Mouse (Mus musculus) thymus, adult 2 months (tissue): ENCODE measurements around the gene Atf2. TPM values are rescaled to one million over a fixed set of nuclear protein-coding genes. Genes with fewer than 3 reads are reported as not detected.

ENCODE experiments used
- DNase-seq: peaks from one replicate; pipeline ENCODE4 v3.0.0; 2021
- H3K27ac ChIP-seq: fragments of 200-500 bp; 2 replicates; pipeline ENCODE4 v1.5.1; 2012; ENCODE audit warnings: low read length, control low read depth; ENCODE audit not compliant: control insufficient read depth, insufficient read depth
- H3K27me3 ChIP-seq: fragments of 200-500 bp; 2 replicates; pipeline ENCODE4 v1.6.1; 2012; ENCODE audit warnings: mild to moderate bottlenecking, low read length, moderate library complexity, mixed read lengths; ENCODE audit not compliant: control insufficient read depth, insufficient read depth
- H3K36me3 ChIP-seq: fragments of 200-500 bp; 2 replicates; pipeline ENCODE4 v1.6.1; 2012; ENCODE audit warnings: mild to moderate bottlenecking, low read length, moderate library complexity; ENCODE audit not compliant: control insufficient read depth, insufficient read depth
- H3K4me1 ChIP-seq: fragments of 200-500 bp; replicated peaks from 2 replicates; pipeline ENCODE4 v1.6.1; 2012; ENCODE audit warnings: low read length; ENCODE audit not compliant: control insufficient read depth, insufficient read depth
- H3K4me3 ChIP-seq: fragments of 200-500 bp; 2 replicates; pipeline ENCODE4 v1.5.1; 2012; ENCODE audit warnings: mild to moderate bottlenecking, low read length, control low read depth, moderate library complexity; ENCODE audit not compliant: control insufficient read depth, insufficient read depth
- CTCF ChIP-seq: fragments of 200-500 bp; IDR thresholded peaks from 2 replicates; pipeline ENCODE4 v1.5.1; 2012; ENCODE audit warnings: mild to moderate bottlenecking, control low read depth, low read length, moderate library complexity, borderline replicate concordance; ENCODE audit not compliant: control insufficient read depth, poor library complexity, insufficient read depth; ENCODE audit errors: extremely low read depth
- POLR2A ChIP-seq: fragments of 200-500 bp; IDR thresholded peaks from 2 replicates; pipeline ENCODE4 v1.6.1; 2012; ENCODE audit warnings: mild to moderate bottlenecking, low read length, control low read depth, moderate library complexity; ENCODE audit not compliant: control insufficient read depth, poor library complexity, insufficient read depth; ENCODE audit errors: extremely low read depth
- WGBS: fragments of 180-500 bp; shearing (Covaris S2); methylation state at CpG from one replicate; pipeline ENCODE4 v1.1.7; 2018; 5-methylcytosine and 5-hydroxymethylcytosine counted together
- polyA plus RNA-seq: library from polyadenylated mRNA; depleted of rRNA; stranded (reverse); fragments of >200 nt; gene quantifications from 2 replicates; pipeline ENCODE4 v1.2.3, GENCODE M21; 2012; rRNA removed

The Atf2 gene
- 23.9 and 24.1 TPM in 2 replicates for polyA plus RNA-seq

DNA sequence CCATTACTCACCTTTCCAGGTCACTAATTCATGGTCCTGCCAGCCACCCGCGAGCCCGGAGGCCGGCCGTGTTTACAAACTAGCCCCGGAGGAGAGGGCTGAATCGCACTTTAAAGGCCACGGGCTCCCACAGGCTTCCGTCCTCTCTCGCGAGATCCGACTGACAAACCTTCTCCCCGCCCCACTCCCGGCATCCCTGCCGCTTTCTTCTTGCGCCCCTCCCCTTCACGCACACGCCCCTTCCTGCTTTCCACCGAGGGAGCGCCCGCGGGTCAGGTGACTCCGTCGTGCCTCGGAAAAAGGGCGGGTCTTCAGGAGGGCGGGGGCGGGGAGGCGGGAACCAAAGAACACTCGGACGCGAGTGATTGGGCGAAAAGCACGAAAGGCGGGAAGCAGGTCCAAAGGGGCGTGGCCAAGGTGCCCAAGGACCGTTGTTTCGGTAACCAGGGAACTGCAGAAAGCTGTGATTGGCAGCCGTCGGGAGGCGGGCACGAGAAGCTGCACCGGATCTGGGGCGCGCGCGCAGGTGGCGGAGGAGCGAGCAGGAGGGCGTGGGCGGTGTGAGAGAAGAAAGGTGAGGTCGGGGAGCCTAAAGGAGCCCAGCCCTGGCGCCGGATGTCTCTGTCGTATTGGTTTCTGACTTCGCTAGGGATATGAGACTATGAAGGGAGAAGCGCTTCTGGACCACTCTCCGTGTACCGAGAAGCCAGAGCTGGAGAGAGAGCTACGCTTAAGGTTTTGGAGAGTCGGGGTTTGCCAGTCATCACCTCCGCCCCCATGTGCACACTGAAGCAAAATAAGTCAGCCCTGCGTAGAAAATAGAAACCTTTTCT, at the start of gene Atf2:
Gene Atf2, minus strand, starts transcription at position 176 of the 833 bp plus-strand sequence.
- Histone ChIP-seq H3K27ac (peak within 1 kb of the TSS; percentile 96), H3K36me3 (no peaks in the 10 kb centered on the region), H3K4me3 (peak within 1 kb of the TSS; percentile 77), H3K27me3 (no peaks in the 10 kb centered on the region), H3K4me1 (no peaks in the 10 kb centered on the region; the same call in 1 of the 2 replicates)
- TF ChIP-seq CTCF (no peak), POLR2A (peak; percentile 75)
- peak; percentile 99 for DNase-seq
- under 1% methylated on average over 63 of the region's 63 CpGs for WGBS

DNA sequence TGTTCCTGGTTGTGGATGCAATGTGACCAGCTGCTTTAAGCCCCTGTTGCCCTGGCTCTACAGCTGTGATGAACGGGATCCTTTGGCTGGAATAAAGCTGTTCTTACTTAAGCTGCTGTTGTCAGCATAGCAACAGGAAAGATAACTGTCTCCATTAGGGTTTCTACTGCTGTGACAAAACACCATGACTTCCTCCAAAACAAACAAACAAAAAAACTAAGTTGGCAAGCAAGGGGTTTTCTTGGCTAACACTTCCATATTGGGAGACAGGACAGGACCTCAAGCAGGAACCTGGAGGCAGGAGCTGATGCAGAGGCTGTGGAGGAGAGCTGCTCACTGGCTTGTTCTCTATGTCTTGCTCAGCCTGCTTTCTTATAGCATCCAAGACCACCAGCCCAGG, 48.8 kb upstream of the Atf2 start:
- 79% methylated on average over 1 of the region's 1 CpGs for WGBS
- H3K4me3 ChIP-seq: no peak overlapping the region
- no peaks in the 10 kb centered on the region for H3K27me3 ChIP-seq
- no peak overlapping the region for H3K27ac ChIP-seq
- no peaks in the 10 kb centered on the region for H3K36me3 ChIP-seq
- peaks cover 5% of the 10 kb centered on the region; the same call in 1 of the 2 replicates for H3K4me1 ChIP-seq
- no peak for TF ChIP-seq CTCF
- no peak for TF ChIP-seq POLR2A
- no peak for DNase-seq

GRCm38 (mm10) chr2:73940471-73940870, 48.0 kb upstream of the Atf2 start:
- WGBS: 93% methylated on average over 7 of the region's 7 CpGs
- peaks cover 5% of the 10 kb centered on the region; the same call in 1 of the 2 replicates for H3K4me1 ChIP-seq
- no peak overlapping the region for H3K4me3 ChIP-seq
- TF ChIP-seq POLR2A (no peak), CTCF (no peak)
- DNase-seq: no peak
- no peak overlapping the region for H3K27ac ChIP-seq
- H3K36me3 ChIP-seq: no peaks in the 10 kb centered on the region
- no peaks in the 10 kb centered on the region for H3K27me3 ChIP-seq

DNA sequence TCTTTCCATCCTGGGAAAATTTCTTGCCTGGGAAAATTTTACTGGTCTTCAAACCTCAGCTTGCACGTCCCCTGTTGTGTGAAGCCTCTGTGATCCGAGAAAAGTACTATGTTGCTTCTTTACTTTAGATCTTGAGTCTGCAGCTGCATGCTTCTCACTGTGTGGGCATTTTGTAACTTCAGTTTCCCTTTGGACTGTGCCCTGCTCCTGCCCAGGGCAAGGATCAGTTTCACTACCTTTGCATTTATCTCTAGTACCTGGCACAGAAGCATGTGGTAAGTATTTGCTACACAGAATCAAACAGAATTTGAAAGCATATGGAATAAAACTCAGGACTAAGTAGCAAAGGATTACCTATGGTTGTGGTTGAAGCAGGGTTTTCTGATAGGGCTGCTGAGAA, 46.5 kb upstream of the Atf2 start:
- DNase-seq: no peak
- Histone ChIP-seq H3K36me3 (no peaks in the 10 kb centered on the region), H3K27ac (no peak overlapping the region), H3K4me1 (no peaks in the 10 kb centered on the region), H3K4me3 (no peak overlapping the region), H3K27me3 (no peaks in the 10 kb centered on the region)
- TF ChIP-seq POLR2A (no peak), CTCF (no peak)
- WGBS: 92% methylated on average over 2 of the region's 2 CpGs

GRCm38 (mm10) chr2:73932676-73933313, 40.4 kb upstream of the Atf2 start:
- no peak overlapping the region for H3K4me3 ChIP-seq
- H3K4me1 ChIP-seq: no peaks in the 10 kb centered on the region
- no peaks in the 10 kb centered on the region for H3K36me3 ChIP-seq
- no peak for TF ChIP-seq CTCF
- no peak for TF ChIP-seq POLR2A
- no peaks in the 10 kb centered on the region for H3K27me3 ChIP-seq
- WGBS: 84% methylated on average over 8 of the region's 8 CpGs
- DNase-seq: no peak
- H3K27ac ChIP-seq: no peak overlapping the region

DNA sequence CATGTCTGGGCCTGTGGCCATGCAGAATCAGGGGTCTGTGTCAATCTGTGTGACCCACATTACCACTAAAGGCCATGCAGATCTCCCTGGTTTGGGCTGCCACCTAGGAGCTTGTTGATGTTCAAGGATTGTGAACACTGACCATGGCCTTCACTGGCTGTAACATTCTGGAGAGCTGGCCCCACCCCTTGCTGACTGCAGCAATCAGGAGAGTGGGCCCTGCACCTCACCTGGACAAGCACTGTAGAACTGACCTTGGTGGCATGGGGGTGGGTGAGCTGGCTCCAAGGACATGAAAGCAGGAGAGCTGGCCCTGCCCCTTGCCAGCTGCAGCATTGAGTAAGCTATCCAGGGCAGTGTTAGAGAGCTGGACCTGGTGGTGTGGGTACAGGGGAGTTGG, 35.3 kb upstream of the Atf2 start:
- Histone ChIP-seq H3K27ac (no peak overlapping the region), H3K27me3 (no peaks in the 10 kb centered on the region), H3K4me3 (no peak overlapping the region), H3K4me1 (no peaks in the 10 kb centered on the region), H3K36me3 (no peaks in the 10 kb centered on the region)
- DNase-seq: no peak
- TF ChIP-seq CTCF: no peak
- TF ChIP-seq POLR2A: no peak
